Mouse (Mus musculus) lung, postnatal 25 days (tissue): ENCODE results near the gene Sik2.

Experiments
- DNase-seq: peaks from one replicate; pipeline ENCODE4 v3.0.0; 2022; ENCODE audit warnings: low spot score

Sik2 gene

DNA sequence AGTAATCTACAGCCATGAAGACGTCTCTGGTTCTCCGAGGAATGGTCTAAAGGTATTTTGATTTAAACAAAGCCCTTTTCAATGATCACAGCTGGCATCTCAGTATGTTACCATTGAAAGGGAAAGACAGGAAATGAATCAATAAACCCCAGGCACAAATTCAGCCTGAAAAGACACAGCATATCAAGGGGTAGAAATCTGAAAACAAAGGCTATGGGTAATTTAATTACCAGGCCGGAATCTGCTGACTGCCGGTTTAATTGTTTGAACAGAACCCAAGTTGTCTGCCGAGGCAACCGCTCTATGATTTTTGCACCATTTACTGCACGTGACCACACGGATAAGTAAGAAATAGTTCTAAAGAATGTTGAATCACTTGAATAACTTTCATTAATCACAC, 22.8 kb downstream of the Sik2 start:
- DNase-seq = no peak

DNA sequence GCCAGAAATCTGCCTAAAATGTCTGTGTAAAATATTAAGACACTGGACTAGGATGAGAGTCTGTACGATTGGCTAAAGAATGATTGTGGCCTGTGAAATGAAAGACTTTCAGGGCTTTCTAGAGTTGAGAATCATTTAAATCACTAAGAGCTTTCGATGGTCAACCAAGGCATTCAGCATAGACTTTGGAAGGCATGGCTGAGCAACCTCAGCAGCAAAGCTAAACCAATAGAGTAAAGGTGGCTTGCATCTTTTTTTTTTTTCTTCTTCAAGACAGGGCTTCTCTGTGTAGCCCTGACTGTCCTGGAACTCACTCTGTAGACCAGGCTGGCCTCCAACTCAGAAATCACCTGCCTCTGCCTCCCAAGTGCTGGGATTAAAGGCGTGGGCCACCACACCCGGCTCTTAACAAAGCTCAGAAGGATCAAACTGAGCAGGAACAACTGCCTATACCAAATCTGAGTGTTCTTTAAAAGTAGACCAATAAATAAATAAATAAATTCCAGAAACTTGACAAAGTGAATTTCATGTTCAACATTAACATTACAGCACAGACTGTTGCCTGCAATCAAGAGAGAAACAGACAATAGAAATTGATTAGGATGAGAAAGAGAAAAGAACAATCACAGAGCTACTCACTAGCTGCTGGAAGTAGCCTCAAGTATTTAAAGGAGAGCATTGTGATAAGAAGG, 27.2 kb downstream of the Sik2 start:
- no peak for DNase-seq

GRCm38 (mm10) chr9:50974631-50975030, 34.2 kb downstream of the Sik2 start:
- no peak for DNase-seq

DNA sequence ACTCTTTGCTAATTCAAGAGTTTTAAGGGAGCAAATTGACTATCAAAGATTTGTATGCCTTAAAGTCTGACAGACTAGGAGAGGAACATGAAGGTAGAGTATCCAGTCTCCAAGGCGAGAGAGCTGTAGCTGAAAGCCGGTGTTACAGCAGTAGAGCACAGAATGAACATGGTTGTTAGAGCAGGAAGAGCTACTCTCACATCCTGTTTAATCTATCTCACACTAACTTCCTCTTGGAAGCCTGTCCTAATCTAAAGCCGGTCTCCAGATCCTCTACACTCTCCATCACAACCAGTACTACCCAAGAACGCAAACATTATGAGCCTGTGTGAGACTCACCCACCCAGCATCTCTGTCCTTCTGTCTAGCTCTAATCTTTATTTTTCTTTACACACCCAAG, 38.5 kb downstream of the Sik2 start:
- DNase-seq = peak; percentile 7

GRCm38 (mm10) chr9:50969266-50969665, 39.6 kb downstream of the Sik2 start:
- no peak for DNase-seq

DNA sequence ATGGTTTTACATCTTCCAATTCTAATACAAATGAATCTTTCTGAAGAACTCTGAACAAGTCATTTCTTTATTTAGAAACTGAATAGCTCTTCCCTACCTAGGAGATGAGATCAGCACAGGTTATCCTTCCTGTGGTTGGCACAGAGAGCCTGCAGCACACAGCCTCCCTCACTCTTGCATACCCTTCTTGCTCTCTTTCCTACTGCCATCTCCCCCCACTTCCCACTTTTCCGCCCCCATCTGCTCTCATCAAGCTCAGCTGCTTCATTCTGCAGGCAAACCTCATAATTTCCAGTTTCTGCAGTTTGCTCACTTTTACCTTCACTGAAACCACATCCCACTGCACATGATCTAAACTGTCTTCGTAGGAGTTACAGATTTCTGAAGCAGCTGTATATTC, 42.6 kb downstream of the Sik2 start:
- DNase-seq = no peak

- DNase-seq = no peak
Observed at GRCm38 (mm10) chr9:50965392-50965791, 43.5 kb downstream of the Sik2 start.

GRCm38 (mm10) chr9:50964911-50965310, 44.0 kb downstream of the Sik2 start:
- DNase-seq = no peak

- DNase-seq = no peak
Observed at GRCm38 (mm10) chr9:50957956-50958489, 50.9 kb downstream of the Sik2 start.

- DNase-seq = no peak
Observed at GRCm38 (mm10) chr9:50955176-50955575, 53.7 kb downstream of the Sik2 start.

- no peak for DNase-seq
Observed at GRCm38 (mm10) chr9:50948097-50948823, 60.6 kb downstream of the Sik2 start.

DNA sequence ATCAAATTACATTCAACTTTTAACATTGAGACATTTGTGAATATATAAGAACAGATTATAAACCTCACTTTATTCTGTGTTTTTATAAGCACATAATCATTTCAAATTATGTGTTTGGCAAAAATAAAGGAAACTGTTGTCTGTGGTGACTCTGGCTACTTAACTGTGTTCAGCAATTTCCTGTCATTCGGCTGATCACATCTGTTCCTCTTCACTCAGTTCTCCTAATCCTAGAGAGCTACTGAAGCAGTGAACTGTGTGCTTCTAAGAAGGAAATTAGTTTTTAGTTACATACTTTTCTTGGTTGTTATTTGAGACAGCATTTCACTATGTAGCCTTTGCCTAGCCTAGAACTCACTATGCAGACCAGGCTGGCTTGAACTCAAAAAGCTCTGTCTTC, 62.5 kb downstream of the Sik2 start:
- no peak for DNase-seq

DNA sequence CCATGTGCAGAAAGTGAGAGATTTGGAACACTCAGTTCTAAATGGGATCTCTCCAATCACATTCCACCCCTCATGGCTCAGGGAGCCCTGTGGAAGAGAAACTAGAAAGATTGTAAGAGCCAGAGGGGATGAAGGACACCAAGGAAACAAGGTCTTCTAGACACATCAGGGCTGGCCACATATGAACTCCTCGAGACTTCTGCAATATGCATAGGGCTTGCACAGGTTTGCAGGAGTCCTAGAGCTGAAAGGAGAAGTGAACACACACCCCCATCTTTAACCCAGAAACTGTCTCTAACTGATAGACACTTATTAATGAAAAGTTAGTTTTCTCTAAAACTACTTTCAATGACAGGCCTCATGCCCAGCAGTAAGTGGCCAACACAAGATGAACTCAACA, 64.0 kb downstream of the Sik2 start:
- DNase-seq = no peak

DNA sequence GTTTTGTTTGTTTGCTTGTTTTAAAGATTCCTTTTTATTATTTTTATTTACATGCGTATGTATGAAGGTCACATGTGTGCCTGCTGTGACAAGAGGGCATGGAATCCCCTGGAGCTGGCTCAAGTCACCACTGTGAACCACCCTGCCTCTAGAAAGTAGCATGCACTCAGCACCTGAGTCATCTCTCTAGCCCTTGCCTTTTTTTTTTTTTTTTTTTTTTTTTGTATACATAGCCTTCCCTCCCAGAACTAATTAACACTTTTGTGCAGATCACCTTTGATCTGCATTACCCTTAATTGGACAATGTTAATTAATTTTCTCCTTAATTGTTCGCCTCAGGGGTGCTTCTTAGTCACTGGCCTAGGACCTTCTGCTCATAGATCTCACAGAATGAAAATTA, 66.2 kb downstream of the Sik2 start:
- no peak for DNase-seq

DNA sequence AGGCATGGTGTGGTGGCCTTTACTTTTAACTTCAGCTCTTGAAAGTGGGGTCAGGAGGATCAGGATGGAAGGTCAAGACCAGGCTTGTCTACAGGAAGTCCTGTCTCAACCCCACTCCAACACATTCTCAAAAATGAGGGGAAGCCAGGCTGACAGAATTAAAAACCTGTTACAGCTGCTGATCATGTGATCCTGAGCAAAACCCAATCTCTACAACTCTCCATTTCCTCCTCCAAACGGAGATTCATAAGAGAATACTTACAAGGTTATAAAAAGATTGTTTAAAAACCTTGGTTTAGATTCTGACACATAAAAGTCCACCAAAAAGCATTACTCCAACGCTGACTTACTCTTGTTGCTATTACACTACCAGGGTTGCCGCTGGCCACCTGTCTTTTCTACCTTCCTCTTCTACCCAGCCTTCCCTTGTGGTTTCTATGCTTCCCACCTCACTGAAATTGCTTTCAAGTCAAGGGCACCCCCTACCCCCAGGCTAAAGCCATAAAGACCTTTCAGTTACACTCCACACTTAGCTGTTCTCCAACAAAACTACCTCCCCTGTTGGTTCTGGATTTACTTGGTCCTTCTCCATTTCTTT, 67.0 kb downstream of the Sik2 start:
- DNase-seq = no peak

- DNase-seq = no peak
Observed at GRCm38 (mm10) chr9:50929986-50930385, 78.9 kb downstream of the Sik2 start.

- peak; percentile 37 for DNase-seq
Observed at GRCm38 (mm10) chr9:50925801-50926200, 83.1 kb downstream of the Sik2 start.

DNA sequence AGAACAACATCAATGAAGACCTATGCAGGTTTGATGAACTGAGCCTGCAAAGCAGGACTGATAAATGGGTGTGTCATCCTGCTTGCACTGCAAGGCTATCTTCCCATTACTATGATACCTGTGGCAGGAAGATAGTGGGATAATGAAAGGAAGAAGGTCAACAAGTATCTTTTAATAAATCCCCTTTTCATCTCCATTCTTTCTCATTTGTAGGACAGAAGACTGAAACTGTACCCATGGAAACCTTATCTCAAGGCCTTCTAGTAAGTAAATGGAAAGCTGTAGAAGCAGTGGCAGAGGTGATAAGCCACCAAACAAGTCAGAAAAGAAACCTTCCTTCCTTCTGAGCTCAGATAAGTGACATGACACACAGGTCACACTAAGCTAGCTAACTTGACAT, 84.4 kb downstream of the Sik2 start:
- DNase-seq = no peak

DNA sequence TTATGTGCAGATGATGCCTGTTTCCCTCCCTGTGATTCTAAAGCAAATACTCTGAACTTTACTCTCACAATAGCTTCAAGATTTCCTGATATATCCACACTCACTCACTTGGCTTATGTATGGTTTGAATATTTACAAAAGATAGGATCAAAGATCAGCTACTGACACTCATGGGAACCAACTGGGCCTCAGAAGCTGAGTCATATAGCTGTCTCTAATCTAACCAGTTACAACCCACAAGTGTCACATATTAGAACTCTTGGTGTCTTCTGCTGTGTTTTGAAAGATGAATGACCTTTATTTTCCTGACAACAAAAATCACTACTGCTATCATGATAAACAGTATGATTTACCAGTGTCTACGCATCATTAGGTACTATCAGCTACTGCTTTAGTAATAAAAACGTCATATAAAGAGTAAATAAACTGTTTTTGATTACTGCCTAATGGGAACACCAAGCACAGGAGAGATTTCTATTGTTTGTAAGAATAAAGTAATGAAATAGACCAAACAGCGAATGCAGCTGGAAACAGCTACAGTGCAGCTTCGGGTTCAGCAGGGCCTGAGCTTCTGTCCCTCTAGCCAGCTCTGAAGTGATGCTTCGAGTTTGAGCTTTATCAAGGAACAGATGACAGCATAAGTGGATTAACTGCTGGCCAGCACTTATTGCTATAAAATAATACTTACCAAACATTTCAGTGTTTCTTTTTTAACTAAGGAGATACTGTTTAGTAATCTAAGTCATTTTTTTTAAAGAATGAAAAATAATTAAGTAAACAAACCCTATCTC, 86.3 kb downstream of the Sik2 start:
- DNase-seq = no peak

DNA sequence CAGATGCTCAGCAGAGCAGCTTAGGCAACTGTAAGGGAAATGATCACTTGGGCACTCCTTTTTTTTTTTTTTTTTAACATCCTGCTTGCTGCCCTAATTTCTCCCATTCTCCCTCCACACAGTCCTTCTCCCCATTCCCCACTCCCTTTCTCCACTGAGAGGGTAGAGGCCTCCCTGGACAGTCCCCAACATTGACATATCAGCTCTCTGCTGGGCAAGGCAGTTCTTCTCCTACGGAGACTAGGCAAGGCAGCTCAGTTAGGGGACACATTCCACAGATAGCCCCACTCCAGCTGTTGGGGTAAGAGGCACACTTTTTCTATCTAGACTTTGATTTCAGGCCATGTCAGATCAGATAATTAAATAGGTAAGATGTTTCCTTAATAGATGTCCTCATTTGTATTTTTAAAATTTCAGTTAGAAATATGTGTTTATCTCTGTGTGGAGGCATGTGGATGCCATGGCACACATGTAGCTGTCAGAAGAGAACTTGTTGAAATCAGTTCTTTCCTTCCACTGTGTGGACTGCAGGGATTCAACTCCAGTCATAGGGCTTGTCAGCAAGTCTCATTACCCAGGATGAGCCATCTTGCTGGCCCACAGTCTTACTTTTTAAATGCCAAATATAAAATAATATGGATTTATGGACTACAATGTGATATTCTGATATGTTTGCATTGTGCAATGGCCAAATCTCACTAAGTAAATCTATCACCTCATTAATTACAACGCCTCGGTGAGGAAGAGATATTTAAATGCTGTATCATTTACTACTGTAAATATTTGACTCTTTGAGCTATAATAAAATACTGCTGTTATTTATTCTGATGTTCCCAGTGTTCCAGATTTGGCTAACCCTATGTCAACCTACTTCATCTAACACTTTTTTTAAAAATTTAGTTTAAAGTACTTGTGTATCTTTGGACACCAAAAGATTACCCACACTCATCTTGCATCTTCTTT, 87.7 kb downstream of the Sik2 start:
- no peak for DNase-seq

- DNase-seq = no peak
Observed at GRCm38 (mm10) chr9:50919554-50919953, 89.3 kb downstream of the Sik2 start.
